Mouse (Mus musculus) kidney, postnatal 0 days (tissue): ENCODE measurements around the gene Ubqln3. TPM values are rescaled to one million over a fixed set of nuclear protein-coding genes. Genes with fewer than 3 reads are reported as not detected.

Experiments
- ATAC-seq: fragments of 200-750 bp; cut with Nextera tagmentation; replicated peaks from 2 replicates; pipeline ENCODE4 v1.8.0; 2017; ENCODE audit warnings: low read depth, moderate number of reproducible peaks, moderate TSS enrichment, moderate library complexity; ENCODE audit not compliant: low FRiP score
- DNase-seq: peaks from one replicate; pipeline ENCODE4 v3.0.0-alpha.2; 2016; ENCODE audit warnings: low spot score
- H3K27ac ChIP-seq: fragments of 300-500 bp; sonication (generic); 2 replicates; pipeline ENCODE4 v1.5.1; 2014; ENCODE audit warnings: mild to moderate bottlenecking
- H3K27me3 ChIP-seq: fragments of 300-500 bp; sonication (generic); 2 replicates; pipeline ENCODE4 v1.6.1; 2014; ENCODE audit warnings: low read length, mixed read lengths; ENCODE audit not compliant: insufficient read depth
- H3K36me3 ChIP-seq: fragments of 300-500 bp; sonication (generic); 2 replicates; pipeline ENCODE4 v1.6.1; 2014; ENCODE audit warnings: low read length, mixed read lengths; ENCODE audit not compliant: insufficient read depth
- H3K4me1 ChIP-seq: fragments of 300-500 bp; sonication (generic); replicated peaks from 2 replicates; pipeline ENCODE4 v1.6.1; 2014; ENCODE audit warnings: antibody characterized with exemption, low read length, mixed read lengths; ENCODE audit not compliant: insufficient read depth
- H3K4me2 ChIP-seq: fragments of 300-500 bp; sonication (generic); 2 replicates; pipeline ENCODE4 v1.6.1; 2014; ENCODE audit warnings: mild to moderate bottlenecking, low read length, moderate library complexity, mixed read lengths
- H3K4me3 ChIP-seq: fragments of 300-500 bp; sonication (generic); replicated peaks from 2 replicates; pipeline ENCODE4 v1.5.1; 2014; ENCODE audit warnings: low read depth, low read length
- H3K9ac ChIP-seq: fragments of 300-500 bp; sonication (generic); 2 replicates; pipeline ENCODE4 v1.6.1; 2014; ENCODE audit warnings: low read depth, low read length
- H3K9me3 ChIP-seq: fragments of 300-500 bp; sonication (generic); replicated peaks from 2 replicates; pipeline ENCODE4 v1.6.1; 2016; ENCODE audit warnings: low read length, inconsistent platforms, mixed read lengths
- CTCF ChIP-seq: IDR thresholded peaks from 2 replicates; pipeline ENCODE4 v1.5.1; 2016; ENCODE audit warnings: antibody characterized with exemption, low read depth, mild to moderate bottlenecking, moderate library complexity
- WGBS: fragments of 180-500 bp; shearing (Covaris S2); extraction: QIAGEN DNeasy Blood & Tissue Kit; methylation state at CpG from one replicate; pipeline ENCODE4 v1.1.7; 2014; 5-methylcytosine and 5-hydroxymethylcytosine counted together
- polyA plus RNA-seq: library from polyadenylated mRNA; unstranded; fragments of >200 nt; fragmentation: Nextera tagmentation; extraction: Ambion mirVana; gene quantifications from 2 replicates; pipeline ENCODE4 v1.2.1, GENCODE M21; 2015

The Ubqln3 gene
- polyA plus RNA-seq, 1 experiment from 2014 or later = not detected

DNA sequence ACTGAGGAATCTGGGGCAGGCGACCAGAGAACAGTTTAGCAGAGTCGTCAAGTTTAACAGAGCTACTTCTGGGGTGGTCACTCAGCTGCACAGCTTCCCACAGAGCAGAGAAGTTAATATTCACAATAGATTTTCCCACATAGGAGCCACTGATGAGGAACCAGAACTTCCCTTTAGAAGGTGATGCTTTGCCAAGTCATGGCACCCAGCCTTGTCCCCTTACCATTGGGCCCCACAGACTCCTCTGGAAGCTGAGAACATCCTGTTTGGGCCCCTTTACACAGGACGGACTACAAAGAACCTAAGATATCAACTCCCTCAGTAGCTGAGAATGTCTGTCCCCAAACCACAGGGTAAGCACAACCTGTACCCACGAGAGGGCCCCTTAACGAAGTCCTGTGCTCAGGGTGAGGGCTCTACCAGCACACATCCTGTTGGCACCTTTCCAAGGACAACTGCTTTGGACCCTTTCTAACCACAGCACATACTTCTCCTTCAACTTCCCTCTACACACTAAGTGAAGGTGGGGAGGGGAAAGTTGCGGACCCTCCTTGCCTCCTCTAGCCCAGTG lies 26.6 kb upstream of the Ubqln3 start:
- Histone ChIP-seq H3K4me2 (no peak overlapping the region), H3K36me3 (no peaks in the 10 kb centered on the region), H3K27ac (no peak overlapping the region), H3K9ac (no peak overlapping the region), H3K9me3 (no peaks in the 10 kb centered on the region), H3K4me3 (no peak overlapping the region), H3K4me1 (no peaks in the 10 kb centered on the region), H3K27me3 (no peaks in the 10 kb centered on the region)
- TF ChIP-seq CTCF = no peak
- DNase-seq = no peak
- no peak; the same call in 1 of the 2 replicates for ATAC-seq
- WGBS = 60% methylated on average over 6 of the region's 6 CpGs

DNA sequence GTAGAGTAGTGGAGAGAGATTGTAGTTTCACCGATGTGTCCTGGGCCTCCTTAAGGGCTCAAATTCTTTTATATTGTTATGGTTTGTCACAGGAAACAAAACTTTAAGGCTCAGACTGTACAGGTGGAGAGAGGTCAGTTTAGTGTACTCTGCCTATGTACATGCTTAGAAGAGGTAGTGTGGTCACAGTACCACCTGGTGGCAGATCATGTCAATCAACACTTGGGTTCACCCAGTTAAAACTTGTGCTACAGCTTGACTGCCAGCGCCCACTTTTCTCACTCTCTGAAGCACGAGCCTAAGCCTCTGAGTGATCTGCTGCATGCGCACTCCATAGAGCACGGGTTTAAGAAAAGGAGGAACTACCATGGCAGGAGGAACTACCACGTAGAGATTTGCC lies 24.0 kb upstream of the Ubqln3 start:
- Histone ChIP-seq H3K9me3 (no peaks in the 10 kb centered on the region), H3K4me2 (no peak overlapping the region), H3K27ac (no peak overlapping the region), H3K9ac (no peak overlapping the region), H3K36me3 (no peaks in the 10 kb centered on the region), H3K27me3 (no peaks in the 10 kb centered on the region), H3K4me3 (no peak overlapping the region), H3K4me1 (no peaks in the 10 kb centered on the region)
- DNase-seq (peak; percentile 0), ATAC-seq (no peak)
- WGBS = 83% methylated on average over 6 of the region's 6 CpGs
- TF ChIP-seq CTCF = peak; percentile 31; the same call in 1 of the 2 replicates

DNA sequence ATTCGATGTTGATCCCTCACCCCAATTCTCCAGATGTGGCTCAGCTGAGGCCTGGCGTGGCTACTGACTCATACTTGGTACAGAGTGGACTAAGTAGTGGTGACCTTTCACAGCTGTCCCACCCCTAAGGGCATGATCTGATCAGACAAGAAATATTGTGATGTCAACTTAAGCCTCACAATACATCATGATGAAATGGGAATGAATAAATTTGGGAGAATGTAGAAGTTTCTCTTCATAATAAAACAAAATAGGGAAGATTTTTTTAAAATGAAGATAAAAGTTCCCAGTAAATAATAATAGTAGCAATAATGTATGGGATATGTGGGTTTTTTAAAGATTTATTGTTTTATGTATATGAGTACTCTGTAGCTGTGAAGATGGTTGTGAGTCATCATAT lies 7.4 kb upstream of the Ubqln3 start, which contains the start of gene Ubqlnl:
Gene Ubqlnl (minus strand): TSS at position 101 of the 400 bp plus-strand sequence.
- 79% methylated on average over 2 of the region's 2 CpGs for WGBS
- no peaks in the 10 kb centered on the region for H3K36me3 ChIP-seq
- no peaks in the 10 kb centered on the region for H3K27me3 ChIP-seq
- no peaks in the 10 kb centered on the region for H3K9me3 ChIP-seq
- H3K4me1 ChIP-seq = no peaks in the 10 kb centered on the region
- H3K9ac ChIP-seq = no peak within 1 kb of the TSS
- no peak within 1 kb of the TSS for H3K4me2 ChIP-seq
- TF ChIP-seq CTCF = no peak
- no peak within 1 kb of the TSS for H3K27ac ChIP-seq
- ATAC-seq (no peak), DNase-seq (no peak)
- no peak within 1 kb of the TSS for H3K4me3 ChIP-seq

DNA sequence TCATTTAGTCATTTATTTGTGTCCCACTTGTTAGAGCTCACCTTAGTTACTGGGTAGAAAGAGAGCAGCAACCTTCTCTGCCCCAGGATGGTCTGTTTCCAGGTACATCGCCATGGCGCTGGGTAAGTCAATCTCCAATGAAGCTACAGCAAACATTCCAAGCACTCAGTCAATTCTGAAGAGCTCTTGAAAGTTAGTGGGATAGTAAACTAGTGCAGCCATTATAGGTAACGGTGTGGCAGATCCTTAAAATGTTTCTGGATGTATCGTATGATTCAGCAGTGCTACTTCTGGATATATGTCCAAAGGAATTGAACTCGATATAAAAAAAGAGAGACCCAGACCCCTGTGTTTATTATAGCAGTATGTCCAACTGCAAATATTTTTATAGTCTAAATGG lies 5.8 kb downstream of the Ubqln3 start, which contains the start of gene Olfr643:
Gene Olfr643 (minus strand): TSS at position 101 of the 400 bp plus-strand sequence.
- Histone ChIP-seq H3K27me3 (no peaks in the 10 kb centered on the region), H3K27ac (no peak within 1 kb of the TSS), H3K4me2 (no peak within 1 kb of the TSS), H3K9me3 (no peaks in the 10 kb centered on the region), H3K4me1 (no peaks in the 10 kb centered on the region), H3K9ac (no peak within 1 kb of the TSS), H3K4me3 (no peak within 1 kb of the TSS), H3K36me3 (no peaks in the 10 kb centered on the region)
- no peak for TF ChIP-seq CTCF
- ATAC-seq (no peak), DNase-seq (no peak)
- WGBS = 88% methylated on average over 5 of the region's 5 CpGs

DNA sequence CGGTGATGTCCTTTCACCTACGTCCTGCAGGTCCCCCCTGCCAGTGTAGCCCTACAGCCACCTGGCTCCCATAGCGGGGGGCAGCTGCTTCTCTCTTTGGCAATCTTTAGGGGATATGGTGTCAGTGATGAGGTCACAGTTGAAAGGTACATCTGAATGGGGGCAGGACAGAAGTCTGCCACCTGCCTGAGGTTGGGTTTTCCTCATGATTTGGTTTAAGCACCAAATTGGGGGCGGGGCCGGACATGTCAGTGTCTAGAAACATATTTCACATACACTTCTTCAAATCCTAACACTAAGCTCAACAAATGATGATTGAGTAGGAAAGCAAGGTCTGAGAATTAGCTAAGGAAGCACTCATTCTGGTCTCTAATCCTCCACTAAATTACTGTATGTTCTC lies 13.4 kb downstream of the Ubqln3 start, which contains the start of gene Ubqln5:
Gene Ubqln5 (minus strand): TSS at position 101 of the 400 bp plus-strand sequence.
- no peak within 1 kb of the TSS for H3K4me3 ChIP-seq
- no peak within 1 kb of the TSS for H3K4me2 ChIP-seq
- no peaks in the 10 kb centered on the region for H3K36me3 ChIP-seq
- no peaks in the 10 kb centered on the region for H3K9me3 ChIP-seq
- ATAC-seq (no peak), DNase-seq (no peak)
- TF ChIP-seq CTCF = no peak
- 91% methylated on average over 5 of the region's 5 CpGs for WGBS
- no peaks in the 10 kb centered on the region for H3K27me3 ChIP-seq
- no peak within 1 kb of the TSS for H3K27ac ChIP-seq
- no peak within 1 kb of the TSS for H3K9ac ChIP-seq
- H3K4me1 ChIP-seq = no peaks in the 10 kb centered on the region

DNA sequence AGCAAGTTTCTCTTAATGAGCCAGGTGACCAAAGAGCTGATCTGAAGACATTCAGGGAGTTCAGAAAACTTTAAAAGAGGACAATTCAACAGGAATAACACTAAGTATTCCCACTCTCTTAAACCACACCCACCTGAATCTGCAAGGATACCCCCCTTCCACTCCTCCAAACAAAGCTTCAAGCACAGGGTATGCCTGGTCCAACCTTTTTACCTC lies 38.4 kb downstream of the Ubqln3 start, which contains the start of gene Olfr646:
Gene Olfr646 (plus strand): TSS at position 117 of the 216 bp plus-strand sequence.
- no peaks in the 10 kb centered on the region for H3K4me1 ChIP-seq
- ATAC-seq = no peak
- H3K9me3 ChIP-seq = no peaks in the 10 kb centered on the region
- H3K4me2 ChIP-seq = no peak within 1 kb of the TSS
- TF ChIP-seq CTCF = no peak
- H3K4me3 ChIP-seq = no peak within 1 kb of the TSS
- no peak within 1 kb of the TSS for H3K9ac ChIP-seq
- H3K27ac ChIP-seq = no peak within 1 kb of the TSS
- no peaks in the 10 kb centered on the region for H3K36me3 ChIP-seq
- DNase-seq = no peak
- H3K27me3 ChIP-seq = no peaks in the 10 kb centered on the region
